ENCODE assay signal across 8 mouse cellular contexts in the genomic region with DNA sequence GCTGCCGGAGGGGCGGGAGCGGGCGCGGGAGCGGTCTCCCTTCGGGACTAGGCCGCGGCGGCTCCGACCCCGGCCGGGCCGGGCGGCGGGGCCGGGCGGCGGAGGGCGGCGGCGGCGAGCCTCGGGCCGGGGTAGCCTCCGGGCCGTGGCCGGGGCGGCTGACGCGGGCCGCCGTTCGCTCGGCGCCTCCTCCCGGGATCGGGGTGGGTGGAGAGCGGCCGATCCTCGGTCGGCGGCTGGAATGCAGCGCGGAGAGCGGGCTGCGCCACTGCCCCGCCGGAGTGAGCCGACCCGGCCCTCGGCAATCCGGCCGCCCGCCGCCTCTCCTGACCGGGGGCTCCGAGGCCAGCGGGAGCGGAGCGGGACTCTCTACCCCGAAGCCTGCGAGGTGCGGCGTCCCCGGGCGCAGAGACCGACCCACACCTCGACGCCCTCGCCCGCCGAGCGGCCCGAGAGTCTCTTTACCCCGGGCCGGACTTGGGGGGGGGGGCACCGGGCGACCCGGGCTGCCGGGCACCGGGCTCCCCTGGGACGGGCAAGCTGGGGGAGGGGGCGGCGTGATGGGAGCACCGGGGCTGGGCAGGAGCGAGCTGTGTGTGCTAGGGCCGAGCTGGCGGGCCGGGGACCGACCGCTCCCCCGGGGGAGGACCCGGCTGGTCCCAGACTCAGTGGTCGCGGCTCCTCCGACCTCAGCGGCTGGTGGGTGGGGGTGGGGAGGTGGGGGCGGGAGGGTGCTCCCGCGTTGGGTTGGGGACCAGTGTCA. TPM values are rescaled to one million over a fixed set of nuclear protein-coding genes. Genes with fewer than 3 reads are reported as not detected.
DNase-seq lines count a peak whose midpoint lies in the region; ATAC-seq and TF ChIP-seq lines count a peak whose summit lies in the region.

No protein-coding gene starts in this region.

- H3K4me1 ChIP-seq in G1E (ENCODE audit: insufficient read depth, low read depth, low read length): peaks cover 41% of the 10 kb centered on the region
- peaks cover 45% of the 10 kb centered on the region for H3K4me1 ChIP-seq in erythroblast, embryonic 14.5 days (ENCODE audit: control insufficient read depth)
- H3K4me1 ChIP-seq in heart, embryonic 13.5 days: peaks cover 21% of the 10 kb centered on the region

- DNase-seq in G1E (ENCODE audit: low spot score): peak; percentile 46
- peak; percentile 49 to 65 for DNase-seq in adrenal gland, postnatal 36 days
- peak; percentile 35 to 67 for DNase-seq in kidney, postnatal 25 days
- peak; percentile 25 for DNase-seq in right cerebral cortex, postnatal 14 days

- peaks cover 28% of the 10 kb centered on the region for H3K36me3 ChIP-seq in G1E (replicated peaks)
- H3K36me3 ChIP-seq in erythroblast, embryonic 14.5 days (ENCODE audit: control insufficient read depth): peaks cover 36% of the 10 kb centered on the region
- H3K36me3 ChIP-seq in heart, embryonic 13.5 days: peaks cover 21% of the 10 kb centered on the region

- no peak for ATAC-seq in G1E (ENCODE audit: extremely low read depth, insufficient number of reproducible peaks, low FRiP score, poor library complexity, severe bottlenecking)
- ATAC-seq in heart, embryonic 13.5 days (ENCODE audit: extremely low read depth, insufficient number of reproducible peaks, low FRiP score, low TSS enrichment): peak; percentile 42
- peak; percentile 9 for ATAC-seq in megakaryocyte, adult 5-6 weeks (ENCODE audit: poor library complexity, severe bottlenecking)
- no peak for ATAC-seq in megakaryocyte-erythroid progenitor cell, adult 5-6 weeks (replicated peaks; ENCODE audit: low FRiP score, low TSS enrichment, poor library complexity, severe bottlenecking)

- H3K9ac ChIP-seq in heart, embryonic 13.5 days: peak overlapping the region; percentile 97

- H3K4me2 ChIP-seq in heart, embryonic 13.5 days: peak overlapping the region; percentile 94

- peak overlapping the region; percentile 86 for H3K4me3 ChIP-seq in G1E (ENCODE audit: low read depth, low read length)
- peak overlapping the region; percentile 93 for H3K4me3 ChIP-seq in erythroblast, embryonic 14.5 days (replicated peaks)
- H3K4me3 ChIP-seq in heart, embryonic 13.5 days: peak overlapping the region; percentile 95

- no peaks in the 10 kb centered on the region for H3K9me3 ChIP-seq in G1E (replicated peaks)
- H3K9me3 ChIP-seq in erythroblast, embryonic 14.5 days (ENCODE audit: control insufficient read depth, low read length): no peaks in the 10 kb centered on the region
- H3K9me3 ChIP-seq in heart, embryonic 13.5 days: no peaks in the 10 kb centered on the region

- WGBS in heart, embryonic 13.5 days: under 1% methylated on average over 70 of the region's 101 CpGs

- H3K27me3 ChIP-seq in G1E (ENCODE audit: insufficient read depth, low read length): no peaks in the 10 kb centered on the region
- no peaks in the 10 kb centered on the region for H3K27me3 ChIP-seq in erythroblast, embryonic 14.5 days (ENCODE audit: control insufficient read depth)
- H3K27me3 ChIP-seq in heart, embryonic 13.5 days (replicated peaks): no peaks in the 10 kb centered on the region

- H3K27ac ChIP-seq in heart, embryonic 13.5 days (replicated peaks): peak overlapping the region; percentile 97

- no peak for TF ChIP-seq CTCF in G1E (IDR thresholded peaks at IDR 0.05; ENCODE audit: low read depth, low read length)

RNA-seq across cellular contexts. Expression of gene Mier3, which starts 5.9 kb away (rescaled TPM):
- 65.3 and 89.2 TPM in 2 replicates for total RNA-seq in G1E (2014; fragmentation: Nextera tagmentation)
- 59.3 and 68.6 TPM in 2 replicates for total RNA-seq in G1E (2017)
- 0.96 and 1.6 TPM in 2 replicates for polyA plus RNA-seq in G1E (2012)
- total RNA-seq in adrenal gland, postnatal 36 days (2021): 10 to 100 TPM; 39.9 to 44.4 TPM
- polyA plus RNA-seq in erythroblast, embryonic 14.5 days (2012): 0.22 and 0.37 TPM in 2 replicates
- polyA plus RNA-seq in heart, embryonic 13.5 days (2015; fragmentation: Nextera tagmentation; extraction: Ambion mirVana): 12.2 and 13.7 TPM in 2 replicates
- total RNA-seq in megakaryocyte, adult 5-6 weeks (2015): 26.3 and 28.0 TPM in 2 replicates
- total RNA-seq in megakaryocyte, adult 5-6 weeks (2017): 39.2 and 46.1 TPM in 2 replicates
- 45.5 and 50.6 TPM in 2 replicates for total RNA-seq in megakaryocyte-erythroid progenitor cell, adult 5-6 weeks (2014; fragmentation: Nextera tagmentation)
- 50.5 and 51.0 TPM in 2 replicates for total RNA-seq in megakaryocyte-erythroid progenitor cell, adult 5-6 weeks (2017)

Comparison
In these comparisons a context has a peak if more than half of its experiments do, and no peak if none do; other contexts are left out.
1. ATAC-seq: peak in heart, embryonic 13.5 days (single experiment) and megakaryocyte, adult 5-6 weeks (single experiment); none in G1E (single experiment) and megakaryocyte-erythroid progenitor cell, adult 5-6 weeks (single experiment).
2. Peak in every context shown above with its lines, with median percentiles within 50 percentile points of each other: DNase-seq and H3K4me3 ChIP-seq.